Mouse (Mus musculus) neutrophil, adult 5-6 weeks (primary cell): Measurements from ENCODE around the gene Col11a1. TPM values are rescaled to one million over a fixed set of nuclear protein-coding genes. Genes with fewer than 3 reads are reported as not detected.

Source experiments
- ATAC-seq: fragments of 151-379, 151-347 bp; 2 replicates; pipeline ENCODE4 v1.8.0; 2017; ENCODE audit warnings: mild to moderate bottlenecking, moderate TSS enrichment; ENCODE audit not compliant: insufficient number of reproducible peaks, poor library complexity, low FRiP score, severe bottlenecking; ENCODE audit errors: extremely low read depth
- total RNA-seq: library from RNA; stranded (forward); fragments of 200-1000 nt; gene quantifications from 2 replicates; pipeline ENCODE4 v1.2.3, GENCODE M21; 2017

Gene Col11a1
- total RNA-seq = not detected in 2 replicates

DNA sequence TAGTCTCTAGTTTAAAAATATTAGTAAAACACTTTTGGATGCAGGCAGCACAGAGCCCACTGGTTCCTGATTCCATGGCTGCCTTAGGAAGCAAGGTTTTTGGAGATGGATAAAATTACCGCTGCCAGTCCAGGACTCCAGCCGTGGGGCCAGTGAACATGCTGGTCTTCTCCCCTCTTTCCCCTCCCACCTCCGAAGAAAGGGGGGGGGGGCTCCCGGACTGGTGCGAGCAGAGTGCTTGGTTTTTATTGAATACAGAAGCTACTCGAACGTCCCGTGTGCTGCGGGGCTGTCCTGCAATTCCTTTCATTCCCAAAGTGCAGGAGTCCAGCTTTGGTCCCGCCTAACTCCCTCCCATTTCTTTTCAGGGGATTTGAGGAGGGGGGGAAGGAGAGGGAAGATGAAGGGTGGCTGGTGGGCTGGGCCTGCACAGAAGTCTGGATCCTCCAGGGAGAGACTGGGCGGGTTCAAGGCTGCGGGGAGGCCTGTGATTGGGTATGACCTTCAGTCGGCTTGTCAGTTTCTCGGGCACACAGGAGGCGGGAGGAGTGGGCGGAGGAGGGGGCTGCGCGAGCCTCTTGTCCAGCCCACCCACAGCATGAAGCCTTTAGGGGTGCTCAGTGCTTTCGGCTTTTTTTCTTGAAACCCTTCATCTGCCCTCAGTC lies at the start of gene Col11a1:
Col11a1 (plus strand) TSS at position 570 of the 665 bp plus-strand sequence.
- no peak for ATAC-seq

- no peak for ATAC-seq
These were observed 39.4 kb upstream of the Col11a1 start for GRCm38 (mm10) chr3:113990936-113991335.

DNA sequence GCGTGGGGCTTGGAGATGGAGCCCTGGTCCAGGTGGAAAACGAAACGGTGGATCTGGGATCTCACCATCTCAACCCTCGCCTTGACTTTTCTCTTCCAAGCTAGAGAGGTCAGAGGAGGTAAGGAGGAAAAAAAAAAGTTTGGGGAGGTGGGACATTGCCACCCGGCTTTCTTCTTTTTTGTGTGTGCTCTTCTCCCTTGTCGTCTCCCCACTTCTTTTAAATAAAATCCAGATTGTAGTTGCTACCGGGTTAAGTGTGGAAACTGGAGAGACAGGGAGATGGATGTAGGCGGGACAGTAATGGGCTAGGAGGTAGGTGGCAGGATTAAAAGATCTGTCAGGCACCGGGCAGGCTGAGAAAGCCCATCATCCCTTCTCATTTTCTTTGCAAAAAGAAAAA lies 546 bp downstream of the Col11a1 start:
- ATAC-seq = no peak

- no peak for ATAC-seq
These were observed 1.2 kb downstream of the Col11a1 start for GRCm38 (mm10) chr3:114031351-114032213.

GRCm38 (mm10) chr3:114032333-114032732 lies 2.0 kb downstream of the Col11a1 start:
- no peak for ATAC-seq

GRCm38 (mm10) chr3:114052406-114052805 lies 22.1 kb downstream of the Col11a1 start:
- ATAC-seq = no peak

DNA sequence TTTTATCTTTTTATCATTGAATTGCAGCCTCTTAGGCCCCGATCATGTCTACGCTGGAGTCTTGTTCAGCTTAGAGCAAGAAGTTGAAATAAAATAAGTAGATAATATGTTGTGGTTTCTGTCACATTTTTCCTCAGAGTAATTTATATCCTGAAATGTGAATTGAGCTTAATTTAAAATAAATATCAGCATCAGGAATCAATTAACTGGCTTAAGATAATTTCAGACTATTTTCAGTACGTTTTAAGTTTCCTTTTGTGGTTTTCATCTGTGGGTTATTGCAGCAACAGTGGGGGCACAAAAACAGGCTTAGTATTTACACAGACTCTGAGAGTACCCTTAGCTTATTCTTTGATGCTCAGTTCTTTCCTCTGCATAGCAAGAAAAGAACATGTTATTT lies 23.2 kb downstream of the Col11a1 start:
- no peak for ATAC-seq

GRCm38 (mm10) chr3:114065123-114065522 lies 34.8 kb downstream of the Col11a1 start:
- ATAC-seq = no peak

DNA sequence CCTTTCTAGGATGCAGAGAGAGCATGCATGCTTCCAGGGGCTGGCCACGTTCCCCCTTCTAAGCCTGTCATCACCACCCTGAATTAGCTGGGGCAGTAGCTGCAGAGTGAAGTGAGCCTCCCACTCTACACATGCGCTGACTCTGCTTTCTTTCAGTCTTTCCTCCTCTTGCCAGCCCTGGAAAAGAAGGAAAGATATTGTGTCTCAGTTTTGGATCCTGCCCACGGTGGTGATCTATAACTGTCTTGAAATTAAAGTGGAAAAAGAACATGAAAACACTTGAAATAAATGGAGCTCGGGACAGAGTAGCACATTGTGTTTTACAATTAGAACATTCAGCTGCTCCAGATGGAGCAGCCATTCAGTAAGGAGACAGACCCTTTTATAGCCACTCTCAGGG lies 35.2 kb downstream of the Col11a1 start:
- no peak for ATAC-seq

DNA sequence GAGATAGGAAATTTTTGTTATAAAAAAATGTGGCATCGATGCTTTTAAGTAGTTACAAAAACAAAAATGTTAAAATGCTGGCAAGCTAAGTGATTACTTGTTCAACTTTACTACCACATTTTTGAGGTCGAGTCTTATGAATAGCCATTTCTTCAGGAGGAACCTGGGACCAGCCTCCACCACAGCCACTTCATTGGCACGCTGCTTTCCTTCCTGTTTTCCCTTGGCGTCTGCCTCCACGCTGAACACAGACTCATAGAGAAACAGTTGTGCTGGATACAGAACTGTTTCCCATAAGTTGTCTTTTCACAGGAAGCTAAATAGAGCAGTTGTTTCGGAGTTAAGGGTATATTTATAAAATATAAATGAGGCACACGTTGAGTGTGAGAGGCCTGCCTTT lies 69.0 kb downstream of the Col11a1 start:
- no peak for ATAC-seq

DNA sequence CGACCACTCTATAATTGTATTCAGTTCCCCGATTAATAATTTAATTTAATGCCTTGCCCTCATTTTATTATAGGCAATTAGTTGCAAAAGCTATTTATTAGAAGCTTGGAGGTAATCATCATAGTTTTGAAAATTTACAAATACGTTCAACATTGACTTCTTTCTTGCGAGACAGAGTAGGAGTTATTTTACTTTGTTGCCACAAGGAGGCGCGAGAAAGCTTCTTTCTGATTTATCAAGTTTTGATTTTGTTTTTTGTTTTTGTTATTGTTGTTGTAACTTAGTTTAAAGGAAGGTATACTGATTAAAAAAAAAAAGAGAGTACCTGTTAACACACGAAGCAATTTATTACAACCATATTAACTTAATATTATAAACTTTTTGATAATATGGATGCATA lies 76.8 kb downstream of the Col11a1 start:
- no peak for ATAC-seq

DNA sequence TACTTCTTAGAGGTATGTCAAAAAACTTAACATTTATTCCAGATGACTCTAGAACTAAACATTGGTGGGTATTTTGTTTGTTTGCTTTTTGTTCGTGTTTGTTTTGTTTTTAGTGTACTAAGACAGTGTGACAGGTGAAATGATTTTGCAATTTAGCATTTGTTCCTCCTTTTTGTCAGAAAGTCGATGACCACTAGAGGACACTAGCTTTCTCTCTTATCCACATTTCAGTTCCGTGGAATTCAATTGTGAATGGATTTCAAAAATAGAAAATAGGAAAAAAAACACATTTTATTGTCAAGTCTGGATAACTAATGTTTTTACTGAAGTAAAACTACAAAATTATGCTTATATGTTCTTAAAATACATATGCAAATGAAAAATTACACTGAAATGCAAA lies 116.8 kb downstream of the Col11a1 start:
- no peak for ATAC-seq

GRCm38 (mm10) chr3:114197964-114198750 lies 167.8 kb downstream of the Col11a1 start:
- no peak for ATAC-seq

DNA sequence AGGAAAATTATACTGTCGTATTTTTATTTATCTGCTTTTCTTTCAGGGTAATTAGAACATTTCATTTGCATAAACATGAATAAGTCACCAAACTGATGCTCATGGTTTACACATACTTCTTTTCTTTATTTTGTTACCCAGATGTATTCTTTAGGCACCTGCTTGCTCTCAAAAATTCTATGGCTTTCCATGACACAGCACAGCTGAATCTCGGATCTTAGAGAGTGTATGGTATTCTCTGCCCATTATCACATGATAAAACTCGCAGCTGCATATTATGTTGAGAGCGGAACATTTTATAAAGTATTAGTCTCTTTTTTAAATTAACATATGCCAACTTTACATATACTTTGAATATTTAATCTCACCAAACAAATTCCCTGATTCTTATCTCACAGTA lies 181.9 kb downstream of the Col11a1 start:
- ATAC-seq = no peak

GRCm38 (mm10) chr3:114216105-114216504 lies 185.8 kb downstream of the Col11a1 start:
- ATAC-seq = no peak

- ATAC-seq = no peak
These were observed 199.2 kb downstream of the Col11a1 start for GRCm38 (mm10) chr3:114229501-114229900.
